Mouse (Mus musculus): ENCODE results near the gene Myzap. TPM values are rescaled to one million over a fixed set of nuclear protein-coding genes. Genes with fewer than 3 reads are reported as not detected.
"Not testable (repeated sequence)": the region's sequence is repeated elsewhere in the genome, so short reads cannot be mapped to it uniquely, and the experiment has no call there.

Myzap gene
- total and polyA plus RNA-seq, 2 experiments from 2014 or later = 1.7 to 2.0 TPM

DNA sequence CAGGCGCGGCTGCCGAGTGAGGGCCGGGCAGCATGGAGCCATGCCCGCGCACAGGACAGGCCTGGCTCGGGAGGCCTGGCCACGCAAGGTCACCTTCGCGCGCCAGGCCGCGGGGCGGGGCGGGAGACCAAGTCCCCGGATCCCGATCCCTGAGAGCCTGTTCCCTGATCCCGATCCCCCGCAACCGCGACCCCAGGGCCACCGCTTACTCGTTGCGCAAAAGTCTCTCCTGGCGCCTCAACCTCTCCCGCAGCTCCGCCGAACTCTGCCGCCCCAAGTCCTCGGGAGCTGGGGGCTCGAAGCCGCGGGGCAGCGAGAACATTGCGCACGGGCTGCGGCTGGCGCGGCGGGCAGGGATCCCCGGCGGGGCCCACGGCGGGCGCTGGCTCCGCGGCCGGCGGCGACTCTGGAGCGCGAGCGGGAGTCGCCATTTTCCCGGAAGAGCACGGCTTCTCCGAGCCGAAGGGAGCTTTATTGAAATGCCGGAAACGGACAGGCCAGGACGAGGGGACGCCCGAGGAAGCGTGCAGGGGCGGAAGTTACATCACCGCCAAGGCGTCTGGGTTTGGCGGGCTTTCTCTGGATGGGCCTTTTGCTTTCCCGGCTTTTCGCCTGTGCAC is 106.6 kb downstream of the Myzap start, which contains the start of gene Polr2m:
Gene Polr2m (minus strand): TSS at position 461 of the 620 bp plus-strand sequence.
- H3K4me3 ChIP-seq (ENCODE audit: low read depth, low read length) = peak within 1 kb of the TSS; percentile 99
- peaks cover 28% of the 10 kb centered on the region for H3K36me3 ChIP-seq (ENCODE audit: insufficient read depth)
- 1% methylated on average over 70 of the region's 70 CpGs for WGBS
- no peaks in the 10 kb centered on the region for H3K27me3 ChIP-seq (ENCODE audit: insufficient read depth, low read length)
- TF ChIP-seq CTCF (IDR thresholded peaks at IDR 0.05; ENCODE audit: low read depth) = no peak
- peak; percentile 100 for ATAC-seq
- H3K9me3 ChIP-seq (ENCODE audit: low read length) = no peaks in the 10 kb centered on the region
- peak within 1 kb of the TSS; percentile 92 for H3K27ac ChIP-seq (ENCODE audit: low read depth, low read length)
- peak within 1 kb of the TSS; percentile 72 for H3K4me2 ChIP-seq (ENCODE audit: low read depth)
- H3K9ac ChIP-seq = peak within 1 kb of the TSS; percentile 97
- H3K4me1 ChIP-seq (ENCODE audit: insufficient read depth) = peaks cover 8% of the 10 kb centered on the region; the same call in 1 of the 2 replicates
- peak; percentile 96 for DNase-seq

DNA sequence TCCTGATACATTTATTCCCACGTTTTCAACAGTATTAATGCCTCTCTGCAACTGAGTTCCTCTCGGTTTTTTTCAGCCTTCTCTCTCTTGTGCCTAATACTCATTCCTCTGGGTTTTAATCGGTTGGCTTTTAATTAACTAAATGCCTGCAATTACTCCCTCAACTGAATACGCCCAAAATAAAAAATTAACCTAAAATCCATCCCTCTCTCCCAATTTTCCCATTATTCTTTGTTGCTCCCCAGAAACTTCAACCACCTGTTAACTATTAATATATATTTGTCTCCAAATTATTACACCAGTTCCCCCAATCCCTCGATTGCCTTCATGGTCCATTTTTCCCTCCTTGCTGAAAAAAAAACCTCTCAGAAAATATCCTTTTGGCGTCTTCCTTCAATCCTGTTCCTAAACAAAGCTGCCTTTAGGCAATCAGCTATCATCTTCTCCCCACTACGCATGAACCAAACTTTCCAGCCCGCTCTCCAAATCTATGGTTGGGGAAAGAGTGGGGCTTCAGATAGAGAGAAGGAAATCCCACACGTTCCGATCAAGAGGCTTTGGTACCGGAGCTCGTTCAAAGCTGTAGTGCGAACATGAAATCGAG is 107.2 kb downstream of the Myzap start:
- ATAC-seq (no peak), DNase-seq (no peak)
- Histone ChIP-seq H3K27ac (ENCODE audit: low read depth, low read length) (peak overlapping the region; percentile 92), H3K4me3 (ENCODE audit: low read depth, low read length) (peak overlapping the region; percentile 99), H3K4me1 (ENCODE audit: insufficient read depth) (peaks cover 8% of the 10 kb centered on the region; the same call in 1 of the 2 replicates), H3K9me3 (ENCODE audit: low read length) (no peaks in the 10 kb centered on the region), H3K27me3 (ENCODE audit: insufficient read depth, low read length) (no peaks in the 10 kb centered on the region), H3K36me3 (ENCODE audit: insufficient read depth) (peaks cover 35% of the 10 kb centered on the region), H3K4me2 (ENCODE audit: low read depth) (peak overlapping the region; percentile 72), H3K9ac (peak overlapping the region; percentile 97)
- no peak for TF ChIP-seq CTCF (IDR thresholded peaks at IDR 0.05; ENCODE audit: low read depth)
- under 1% methylated on average over 14 of the region's 14 CpGs for WGBS

DNA sequence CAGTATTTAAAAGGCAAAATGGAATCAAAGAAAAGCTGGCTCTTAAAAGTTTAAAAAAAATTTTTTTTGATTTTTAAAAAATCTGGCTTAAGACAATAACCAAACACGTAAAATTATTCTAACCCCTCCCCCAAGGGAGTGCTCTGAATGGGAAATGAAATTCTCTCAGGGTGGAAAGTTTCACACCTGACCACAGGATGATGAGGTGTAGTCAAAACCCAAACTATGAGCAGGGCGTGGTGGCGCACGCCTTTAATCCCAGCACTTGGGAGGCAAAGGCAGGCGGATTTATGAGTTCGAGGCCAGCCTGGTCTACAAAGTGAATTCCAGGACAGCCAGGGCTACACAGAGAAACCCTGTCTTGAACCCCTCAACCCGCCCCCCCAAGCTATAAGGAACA is 108.3 kb downstream of the Myzap start:
- H3K27me3 ChIP-seq (ENCODE audit: insufficient read depth, low read length); H3K9me3 ChIP-seq (ENCODE audit: low read length); ATAC-seq; H3K4me3 ChIP-seq (ENCODE audit: low read depth, low read length); H3K4me1 ChIP-seq (ENCODE audit: insufficient read depth); H3K9ac ChIP-seq; DNase-seq; H3K27ac ChIP-seq (ENCODE audit: low read depth, low read length): not testable (repeated sequence)
- Histone ChIP-seq H3K4me2 (ENCODE audit: low read depth) (0 out of 2 replicates have a peak overlapping the region, but pooled peaks have one; percentile 72), H3K36me3 (ENCODE audit: insufficient read depth) (peaks cover 46% of the 10 kb centered on the region)
- WGBS = 91% methylated on average over 7 of the region's 7 CpGs

GRCm38 (mm10) chr9:71480305-71480704 is 111.9 kb downstream of the Myzap start:
- Histone ChIP-seq H3K4me3 (ENCODE audit: low read depth, low read length) (no peak overlapping the region), H3K9ac (no peak overlapping the region), H3K27ac (ENCODE audit: low read depth, low read length) (no peak overlapping the region), H3K9me3 (ENCODE audit: low read length) (no peaks in the 10 kb centered on the region), H3K4me2 (ENCODE audit: low read depth) (no peak overlapping the region), H3K36me3 (ENCODE audit: insufficient read depth) (peaks cover 72% of the 10 kb centered on the region), H3K27me3 (ENCODE audit: insufficient read depth, low read length) (no peaks in the 10 kb centered on the region), H3K4me1 (ENCODE audit: insufficient read depth) (peaks cover 8% of the 10 kb centered on the region; the same call in 1 of the 2 replicates)
- TF ChIP-seq CTCF (IDR thresholded peaks at IDR 0.05; ENCODE audit: low read depth) = no peak
- WGBS = 96% methylated on average over 2 of the region's 2 CpGs
- no peak for ATAC-seq
- DNase-seq = no peak

DNA sequence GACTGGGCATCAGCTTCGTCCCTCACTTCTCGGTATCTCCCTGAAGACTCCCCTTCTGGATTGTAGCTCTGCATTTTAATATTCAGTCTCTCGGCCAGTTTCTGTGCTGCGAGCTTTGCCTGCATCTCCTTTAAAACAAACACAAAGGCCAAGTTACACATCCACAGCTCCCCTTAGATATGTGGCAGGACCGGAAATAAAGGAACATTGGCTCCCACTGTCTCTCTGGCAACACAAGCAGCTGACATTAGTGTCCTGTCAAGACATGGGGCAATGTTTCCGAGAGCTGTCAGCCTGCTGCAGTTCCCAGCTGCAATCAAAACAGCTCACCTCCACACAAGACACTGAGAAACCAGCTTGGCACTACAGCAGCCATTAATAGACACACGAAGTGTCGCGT is 112.7 kb downstream of the Myzap start:
- WGBS = 97% methylated on average over 9 of the region's 9 CpGs
- no peaks in the 10 kb centered on the region for H3K9me3 ChIP-seq (ENCODE audit: low read length)
- DNase-seq = no peak

DNA sequence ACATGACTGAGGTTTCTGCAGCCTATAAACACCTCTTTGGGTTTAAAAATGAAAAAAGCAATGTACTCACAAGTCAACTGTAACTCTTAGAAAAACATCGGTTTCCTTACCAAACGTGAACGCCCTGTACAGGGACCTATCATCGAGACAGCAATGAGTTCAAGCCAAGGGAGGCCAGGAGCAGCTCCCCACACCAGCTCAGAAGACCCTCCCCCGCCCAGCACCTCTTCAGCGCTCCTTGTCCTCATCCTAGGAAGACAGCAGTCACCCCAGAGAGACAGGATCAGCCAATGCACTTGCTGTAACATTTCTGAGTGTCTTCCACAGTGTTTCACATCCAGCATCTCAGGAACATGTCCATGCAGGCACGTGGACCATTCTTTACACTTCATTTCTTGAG is 113.6 kb downstream of the Myzap start:
- H3K9me3 ChIP-seq (ENCODE audit: low read length) = no peaks in the 10 kb centered on the region
- H3K4me2 ChIP-seq (ENCODE audit: low read depth) = no peak overlapping the region
- no peak for ATAC-seq
- H3K27me3 ChIP-seq (ENCODE audit: insufficient read depth, low read length) = no peaks in the 10 kb centered on the region
- 96% methylated on average over 7 of the region's 7 CpGs for WGBS
- peaks cover 83% of the 10 kb centered on the region for H3K36me3 ChIP-seq (ENCODE audit: insufficient read depth)
- no peak overlapping the region for H3K27ac ChIP-seq (ENCODE audit: low read depth, low read length)
- no peak overlapping the region for H3K4me3 ChIP-seq (ENCODE audit: low read depth, low read length)
- no peaks in the 10 kb centered on the region for H3K4me1 ChIP-seq (ENCODE audit: insufficient read depth)
- no peak for TF ChIP-seq CTCF (IDR thresholded peaks at IDR 0.05; ENCODE audit: low read depth)
- H3K9ac ChIP-seq = no peak overlapping the region
- DNase-seq = no peak

More for the DNA sequence above, 112.7 kb downstream of the Myzap start:
- no peak for ATAC-seq
- no peak overlapping the region for H3K4me2 ChIP-seq (ENCODE audit: low read depth)
- peaks cover 5% of the 10 kb centered on the region; the same call in 1 of the 2 replicates for H3K4me1 ChIP-seq (ENCODE audit: insufficient read depth)
- H3K9ac ChIP-seq = no peak overlapping the region
- H3K27ac ChIP-seq (ENCODE audit: low read depth, low read length) = no peak overlapping the region
- no peaks in the 10 kb centered on the region for H3K27me3 ChIP-seq (ENCODE audit: insufficient read depth, low read length)
- no peak for TF ChIP-seq CTCF (IDR thresholded peaks at IDR 0.05; ENCODE audit: low read depth)
- H3K36me3 ChIP-seq (ENCODE audit: insufficient read depth) = peaks cover 79% of the 10 kb centered on the region
- H3K4me3 ChIP-seq (ENCODE audit: low read depth, low read length) = no peak overlapping the region

GRCm38 (mm10) chr9:71476601-71477000 is 115.6 kb downstream of the Myzap start:
- no peaks in the 10 kb centered on the region for H3K27me3 ChIP-seq (ENCODE audit: insufficient read depth, low read length)
- ATAC-seq (no peak), DNase-seq (no peak)
- no peaks in the 10 kb centered on the region for H3K9me3 ChIP-seq (ENCODE audit: low read length)
- TF ChIP-seq CTCF (IDR thresholded peaks at IDR 0.05; ENCODE audit: low read depth) = no peak
- H3K27ac ChIP-seq (ENCODE audit: low read depth, low read length) = no peak overlapping the region
- H3K4me3 ChIP-seq (ENCODE audit: low read depth, low read length) = no peak overlapping the region
- H3K36me3 ChIP-seq (ENCODE audit: insufficient read depth) = peaks cover 65% of the 10 kb centered on the region
- H3K4me1 ChIP-seq (ENCODE audit: insufficient read depth) = no peaks in the 10 kb centered on the region
- H3K9ac ChIP-seq = no peak overlapping the region
- 97% methylated on average over 3 of the region's 3 CpGs for WGBS
- H3K4me2 ChIP-seq (ENCODE audit: low read depth) = no peak overlapping the region

Data from forebrain, postnatal 0 days (tissue).